Mouse (Mus musculus): ENCODE results near the gene 2410004P03Rik.
A peak's percentile ranks its signal among the peaks of the same experiment; 100 is the strongest.

2410004P03Rik gene

DNA sequence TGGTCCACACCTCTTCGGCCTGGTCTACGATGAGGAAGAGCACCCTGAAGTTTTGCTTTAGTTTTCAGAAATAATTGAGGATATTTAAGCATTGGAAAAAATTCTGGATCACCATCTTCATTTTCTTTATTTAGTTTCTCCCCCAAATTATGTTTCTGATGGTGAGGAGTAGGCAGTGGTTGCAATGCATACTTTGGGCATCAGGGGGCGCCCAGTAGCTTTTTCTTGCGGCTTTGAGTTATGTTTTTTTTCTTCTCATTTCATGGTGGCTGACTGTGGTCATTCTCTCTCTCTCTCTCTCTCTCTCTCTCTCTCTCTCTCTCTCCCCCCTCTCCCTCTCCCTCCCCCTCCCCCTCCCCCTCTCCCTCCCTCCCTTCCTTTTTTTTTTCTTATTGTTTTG lies 6.9 kb upstream of the 2410004P03Rik start:
- DNase-seq, result peak; percentile 72

DNA sequence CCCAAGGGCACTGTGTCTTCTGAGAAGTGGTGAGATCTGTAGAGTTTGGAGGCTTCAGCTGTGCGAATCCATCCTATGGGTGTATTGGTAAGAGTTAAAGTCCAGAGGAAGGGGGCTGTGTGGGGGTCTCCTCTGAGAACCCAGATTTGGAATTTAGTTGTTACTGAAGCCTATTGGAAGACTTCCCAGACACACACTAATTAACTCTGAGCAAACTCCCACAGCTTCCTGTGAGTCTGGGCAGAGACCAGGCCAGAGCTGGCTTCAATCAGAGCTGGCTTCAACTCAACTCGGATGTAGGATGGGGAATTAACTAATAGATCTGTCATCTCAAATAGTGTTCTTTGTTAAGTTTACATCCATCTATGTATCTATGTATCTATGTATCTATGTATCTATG lies 4.2 kb upstream of the 2410004P03Rik start:
- DNase-seq, result peak; percentile 51

DNA sequence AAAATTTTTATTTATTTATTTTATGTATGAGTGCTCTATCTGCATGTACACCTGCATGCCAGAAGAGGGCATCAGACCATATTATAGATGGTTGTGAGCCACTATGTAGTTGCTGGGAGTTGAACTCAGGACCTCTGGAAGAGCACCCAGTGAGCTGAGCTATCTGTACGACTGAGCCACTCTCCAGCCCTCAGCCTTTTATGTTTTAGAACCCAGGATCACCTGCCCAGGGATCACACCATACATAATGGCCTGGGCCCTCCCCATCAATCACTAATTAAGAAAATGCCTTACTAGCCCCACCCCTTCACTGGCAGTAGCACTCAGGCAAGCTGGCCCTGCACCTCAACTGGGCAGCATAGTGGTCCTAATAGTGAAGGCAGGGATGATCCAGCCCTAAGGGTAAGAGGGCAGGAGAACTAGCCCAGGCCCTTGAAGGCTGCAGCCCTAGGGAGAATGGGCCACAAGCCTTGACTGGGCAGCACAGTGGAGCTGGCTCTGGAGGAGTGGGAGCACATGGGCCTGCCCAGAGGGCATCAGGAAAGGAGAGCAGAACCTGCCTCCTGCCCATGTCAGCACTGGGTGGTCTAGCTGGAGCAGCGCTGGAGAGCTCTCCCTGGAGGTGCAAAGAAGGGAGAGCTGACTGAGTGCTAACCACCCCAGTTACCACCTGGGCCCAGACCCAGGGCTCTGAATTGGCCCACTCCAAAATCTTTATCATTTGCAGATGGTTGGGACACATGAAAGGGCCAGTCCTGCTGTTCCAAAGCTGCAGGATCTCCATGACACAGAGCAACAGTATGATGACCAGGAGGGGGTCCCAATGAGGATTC lies 756 bp upstream of the 2410004P03Rik start:
- no peak for DNase-seq

DNA sequence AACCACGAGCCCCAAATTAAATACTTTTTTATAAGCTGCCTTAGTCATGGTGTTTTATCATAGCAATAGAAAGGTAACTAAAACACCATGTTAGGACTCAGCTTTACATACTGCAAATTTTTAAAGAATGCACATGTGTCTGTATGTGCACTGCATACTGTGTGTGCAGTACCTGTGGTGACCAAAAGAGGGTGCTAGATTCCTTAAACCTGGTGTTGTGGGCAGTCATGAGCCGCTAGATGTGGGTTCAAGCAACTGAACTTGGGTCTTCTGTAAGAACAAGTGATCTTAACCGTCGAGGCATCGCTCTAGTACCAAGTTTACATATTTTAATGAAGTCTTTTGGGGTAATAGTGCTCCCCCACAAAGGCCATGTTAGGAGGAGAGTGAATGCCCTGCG lies 2.1 kb downstream of the 2410004P03Rik start:
- DNase-seq, result no peak

DNA sequence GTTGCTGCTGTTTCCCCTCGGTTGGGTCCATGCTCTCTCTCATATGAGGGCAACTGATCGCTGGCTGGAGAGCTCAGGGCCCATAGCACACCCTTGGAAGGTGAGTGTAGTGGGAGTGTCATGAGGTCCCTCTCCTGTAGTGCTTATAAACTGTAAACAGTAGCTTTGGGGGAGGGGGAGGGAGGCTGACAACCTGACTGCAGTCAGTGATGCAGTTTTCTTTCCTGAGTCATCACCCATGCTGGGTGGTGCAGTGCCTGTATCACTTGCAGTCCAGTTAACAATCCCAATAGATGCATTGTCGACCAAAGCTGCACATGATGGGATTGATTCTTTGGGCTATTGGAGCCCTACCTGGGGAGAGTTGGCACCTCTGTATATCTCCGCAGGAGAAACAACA lies 10.3 kb downstream of the 2410004P03Rik start:
- DNase-seq, result no peak

DNA sequence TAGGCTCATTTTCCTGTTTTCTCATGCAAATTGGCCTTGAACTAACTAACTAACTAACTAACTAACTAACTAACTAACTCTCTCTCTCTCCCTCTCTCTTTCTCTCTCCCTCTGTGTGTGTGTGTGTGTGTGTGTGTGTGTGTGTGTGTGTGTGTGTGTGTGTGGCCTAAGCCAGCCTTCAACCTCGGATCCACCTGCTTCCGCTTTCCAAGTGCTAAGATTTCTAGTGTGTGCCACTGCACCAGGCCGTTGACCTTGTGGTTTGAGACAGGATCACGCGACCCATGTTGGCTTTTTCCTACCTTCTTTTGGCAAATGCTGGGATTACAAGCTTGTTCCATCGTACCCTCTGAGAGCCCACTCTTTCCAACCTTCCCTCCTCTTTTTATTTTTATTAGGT lies 10.9 kb downstream of the 2410004P03Rik start:
- peak; percentile 28 for DNase-seq

DNA sequence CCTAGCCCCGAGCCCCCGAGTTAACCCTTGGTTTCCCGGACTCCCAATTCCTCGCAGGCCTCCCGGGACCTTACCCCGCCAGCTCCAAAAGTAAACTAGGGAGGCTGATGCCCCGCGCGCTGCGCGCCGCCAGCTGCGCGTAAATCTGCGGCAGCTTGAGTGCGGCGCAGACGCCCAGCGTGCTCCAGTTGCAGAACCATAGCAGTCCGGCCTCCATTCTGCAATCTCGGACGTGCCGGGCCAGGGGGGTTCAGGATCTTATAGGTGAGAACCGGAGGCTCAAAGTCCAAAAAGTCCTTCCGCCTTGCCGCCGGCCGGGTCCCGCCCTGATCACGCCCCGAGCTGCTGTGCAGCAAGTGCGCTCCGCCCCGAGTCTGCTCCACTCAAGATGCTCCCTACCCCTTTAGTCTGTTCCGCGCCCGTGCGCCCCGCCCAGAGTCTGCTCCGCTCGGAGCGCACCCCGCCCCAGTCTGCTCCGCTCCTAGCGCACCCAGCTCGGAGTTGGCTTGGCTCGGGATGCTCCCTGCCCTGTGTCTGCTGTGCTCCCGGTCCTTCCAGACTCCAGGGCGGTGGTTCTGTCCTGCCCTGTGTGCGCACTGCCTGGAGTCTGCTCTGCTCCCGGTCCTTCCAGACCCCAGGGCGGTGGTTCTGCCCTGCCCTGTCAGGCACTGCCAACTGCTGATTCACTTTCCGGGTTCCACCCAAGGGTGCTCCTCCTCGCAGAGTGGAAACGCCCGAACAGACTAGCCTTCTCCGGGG lies 11.6 kb downstream of the 2410004P03Rik start, which contains the start of gene Pqlc3:
TSS of gene Pqlc3 (minus strand) at position 670 of the 759 bp plus-strand sequence.
- peak; percentile 94 for DNase-seq

DNA sequence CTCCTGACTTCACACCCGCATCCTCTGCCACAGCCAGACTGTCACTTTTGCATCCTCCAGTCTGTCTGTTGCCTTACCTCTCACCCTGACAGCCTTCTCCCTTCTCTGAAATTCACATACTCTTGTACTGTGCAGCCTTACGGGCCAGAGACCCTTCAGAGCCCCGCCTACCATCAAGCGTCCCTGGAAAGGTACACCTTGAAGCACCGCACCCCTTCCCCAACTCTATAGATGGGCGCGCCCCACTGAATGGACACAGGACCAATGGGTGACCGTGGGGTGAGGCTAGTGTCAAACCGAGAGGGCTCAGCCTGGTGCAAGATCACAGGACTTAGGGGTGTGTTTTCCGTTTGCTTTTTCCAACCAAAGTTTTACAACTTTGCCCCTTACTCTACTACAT lies 12.4 kb downstream of the 2410004P03Rik start:
- peak; percentile 32 for DNase-seq

DNA sequence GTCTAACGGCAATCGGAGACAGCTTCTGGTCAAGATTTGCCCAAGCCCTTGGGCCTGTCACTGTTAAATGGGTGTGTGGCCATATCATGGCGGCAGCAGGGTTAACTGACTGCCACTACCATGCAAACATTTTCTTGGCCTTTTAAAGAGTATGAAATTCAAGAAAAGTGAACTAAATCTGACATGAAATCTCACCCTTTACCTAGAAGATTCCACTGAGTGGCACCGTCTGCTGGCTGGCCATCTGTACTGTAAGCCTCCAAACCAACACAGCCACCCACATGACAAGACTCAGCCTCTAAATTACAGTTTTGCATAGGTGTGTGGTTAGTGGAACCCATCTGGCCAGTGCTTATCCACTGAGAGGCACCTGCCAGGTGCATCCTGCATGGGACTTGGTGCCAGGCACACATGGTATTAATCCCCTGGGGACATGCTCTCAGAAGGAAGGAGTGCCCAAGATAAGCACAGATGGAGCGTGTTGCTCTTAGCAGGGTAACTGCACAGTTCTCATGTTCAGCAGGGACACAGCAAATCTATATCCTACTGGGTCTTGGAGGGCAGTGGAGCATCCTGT lies 14.6 kb downstream of the 2410004P03Rik start:
- no peak for DNase-seq

DNA sequence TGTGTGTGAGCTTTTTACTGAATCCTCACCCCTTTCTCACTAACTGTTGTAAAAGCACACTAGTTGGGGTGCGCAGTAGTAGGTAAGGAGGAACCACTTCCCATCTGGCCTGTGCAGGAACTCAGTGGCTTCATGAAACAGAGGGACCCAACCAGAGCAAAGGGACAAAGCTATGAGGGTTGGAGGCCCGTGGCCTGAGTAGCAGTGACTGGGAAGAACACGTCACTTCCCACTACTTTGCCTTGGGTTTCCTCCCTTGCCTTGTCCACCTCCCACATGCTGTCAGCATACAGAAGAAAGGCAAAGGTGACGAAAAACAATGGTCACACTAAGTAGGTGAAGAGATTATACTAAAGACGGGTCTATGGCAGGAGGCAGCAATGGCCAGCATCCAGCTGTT lies 15.2 kb downstream of the 2410004P03Rik start:
- DNase-seq, result no peak

DNA sequence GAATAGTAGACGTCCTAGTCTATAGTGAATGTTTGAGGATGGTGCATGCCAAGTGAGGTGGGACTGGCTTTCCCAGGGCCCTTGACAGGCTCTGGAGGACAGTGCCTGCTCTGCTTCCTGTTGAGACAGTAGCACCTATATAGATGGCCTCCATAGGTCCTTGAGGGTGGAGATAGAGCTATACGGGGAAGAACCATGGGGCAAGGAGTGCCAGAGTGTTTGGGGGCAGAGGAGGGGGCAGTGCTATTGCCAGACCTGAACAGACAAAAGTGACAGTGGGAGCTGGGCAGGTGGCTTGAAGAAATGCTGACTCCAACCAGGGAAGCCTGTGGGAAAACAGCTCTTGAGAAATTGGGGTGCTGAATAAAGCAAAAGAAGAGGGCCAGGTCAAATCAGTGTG lies 17.2 kb downstream of the 2410004P03Rik start:
- no peak for DNase-seq

DNA sequence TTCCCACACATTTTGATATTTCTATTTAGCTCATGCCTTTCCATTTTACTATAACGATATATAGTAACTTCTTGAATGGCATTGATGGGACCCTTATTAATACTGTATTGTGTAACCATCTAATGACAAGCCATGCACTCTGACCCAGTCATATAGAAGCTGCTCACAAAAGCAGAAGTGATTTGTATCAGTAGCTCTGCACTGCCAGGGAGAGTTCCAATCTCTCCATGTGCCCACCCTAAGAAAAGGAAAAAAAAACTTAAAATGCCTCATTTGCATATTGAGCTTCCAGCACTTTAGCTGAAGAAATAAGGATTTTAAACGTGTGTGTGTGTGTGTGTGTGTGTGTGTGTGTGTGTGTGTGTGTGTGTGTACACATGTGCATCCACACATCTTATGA lies 19.2 kb downstream of the 2410004P03Rik start:
- DNase-seq, result no peak

DNA sequence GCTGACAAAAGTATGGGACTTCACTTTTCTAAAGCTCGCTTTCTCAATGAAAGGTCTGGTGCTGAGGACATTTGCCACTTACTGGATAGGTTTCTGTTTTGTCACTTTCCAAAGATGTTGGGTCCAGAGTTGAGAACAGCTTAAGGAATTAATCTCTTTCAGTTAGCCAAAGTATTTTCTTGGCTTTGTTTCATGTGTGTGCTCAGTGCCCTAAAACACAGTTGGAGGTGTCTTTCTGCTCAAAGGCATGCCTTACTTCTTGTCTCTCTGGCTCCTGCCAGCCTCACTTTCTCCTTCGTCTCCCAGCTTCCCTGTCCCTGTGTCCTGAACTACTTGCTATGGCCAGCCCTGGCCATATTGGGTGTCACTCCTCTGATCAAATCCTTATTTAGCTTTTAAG lies 20.2 kb downstream of the 2410004P03Rik start:
- DNase-seq, result no peak

DNA sequence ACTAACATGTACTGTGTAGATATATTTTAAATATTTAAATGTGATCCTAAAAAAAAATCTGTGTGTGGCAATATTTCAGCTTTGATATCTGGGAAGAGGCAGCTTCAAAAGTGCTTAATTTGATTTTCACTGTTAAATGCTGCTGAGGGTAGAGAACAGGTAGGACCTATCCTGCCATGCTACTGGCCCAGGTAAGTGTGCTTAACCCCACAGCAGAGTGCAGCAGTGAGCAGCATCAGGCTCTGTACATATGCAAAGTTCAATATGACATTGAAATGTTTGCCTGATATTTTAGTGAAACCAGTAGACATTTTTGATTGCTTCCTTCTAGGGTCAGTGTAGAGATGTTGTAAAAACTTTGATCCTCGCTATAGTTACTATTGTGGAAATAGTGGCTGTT lies 25.7 kb downstream of the 2410004P03Rik start:
- DNase-seq, result no peak

DNA sequence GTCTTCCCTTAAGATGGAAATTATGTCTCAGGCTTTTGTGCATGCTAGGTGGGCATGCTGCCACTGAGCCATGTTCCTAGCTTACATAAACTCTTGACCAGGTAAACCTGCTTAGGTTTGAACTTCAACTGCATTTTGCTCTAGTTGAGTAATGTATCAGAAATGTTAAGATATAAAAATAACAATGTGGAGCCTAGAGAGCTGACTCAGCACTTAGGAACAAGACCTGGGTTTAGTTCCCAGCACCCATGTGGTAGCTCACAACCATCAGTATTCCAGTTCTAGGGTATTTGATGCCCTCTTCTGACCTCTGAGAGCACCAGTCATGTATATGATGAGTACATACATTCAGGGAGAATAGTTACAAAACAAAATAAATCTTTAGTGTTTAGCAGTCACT lies 34.4 kb downstream of the 2410004P03Rik start:
- DNase-seq, result no peak

DNA sequence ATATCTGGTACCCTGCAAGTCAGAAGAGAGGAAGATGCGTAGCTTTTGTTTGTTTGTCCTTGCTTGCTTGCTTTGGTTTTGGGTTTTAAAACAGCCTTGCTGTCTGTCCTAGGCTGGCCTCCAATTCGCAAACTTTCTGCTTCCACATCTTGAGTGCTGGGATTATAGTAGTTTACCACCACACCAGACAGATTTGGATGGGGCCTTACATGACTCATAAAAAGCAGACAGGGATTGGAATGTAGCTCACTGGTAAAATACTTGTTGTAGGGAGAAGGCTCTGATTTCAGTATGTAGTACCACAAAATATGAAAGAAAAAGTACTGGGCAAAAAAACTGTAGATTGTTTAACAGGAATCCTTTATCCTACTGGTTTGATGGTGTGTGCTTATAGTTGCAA lies 44.7 kb downstream of the 2410004P03Rik start:
- no peak for DNase-seq

DNA sequence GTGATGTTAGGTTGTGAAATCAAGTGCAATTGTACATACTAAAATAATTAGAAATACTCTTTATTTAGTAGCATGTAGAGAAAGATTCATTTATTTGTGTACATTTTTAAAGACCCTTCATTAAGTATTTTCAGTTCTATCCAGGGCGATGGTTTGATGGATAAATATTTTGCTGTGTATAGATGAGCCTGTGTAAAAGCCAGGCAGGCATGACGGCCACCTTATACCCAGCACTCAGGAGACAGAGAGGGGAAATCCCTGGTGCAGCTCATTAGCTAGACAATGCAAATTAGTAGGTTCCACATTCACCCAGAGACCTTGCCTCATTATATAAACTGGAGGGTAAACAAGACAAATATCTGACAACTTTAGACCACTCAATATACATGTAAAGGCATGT lies 48.2 kb downstream of the 2410004P03Rik start:
- DNase-seq, result no peak

DNA sequence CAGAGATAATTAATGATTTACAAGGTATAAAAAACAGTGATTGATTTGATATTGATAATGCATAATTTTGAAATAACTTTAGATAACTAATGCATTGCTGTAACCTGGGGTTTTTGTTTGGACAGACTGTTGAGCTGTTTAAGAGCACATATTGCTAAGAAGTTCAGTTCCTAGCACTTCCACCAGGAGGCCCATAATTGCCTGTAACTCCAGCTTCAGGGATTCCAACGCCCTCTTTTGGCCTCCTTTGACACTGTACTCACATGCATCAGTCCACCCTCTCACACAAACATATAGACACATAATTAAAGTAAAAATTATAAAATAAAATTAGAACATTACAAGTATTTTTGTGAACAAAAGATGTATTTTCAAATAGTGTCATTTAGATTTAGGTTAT lies 52.7 kb downstream of the 2410004P03Rik start:
- DNase-seq, result peak; percentile 45
